Comparison of ENCODE assay signal across 8 mouse cellular contexts in genomic region chr10:7590234-7590689, GRCm38 (mm10). TPM values are rescaled to one million over a fixed set of nuclear protein-coding genes. Genes with fewer than 3 reads are reported as not detected.
A peak's percentile ranks its signal among the peaks of the same experiment; 100 is the strongest.
DNase-seq lines count a peak whose midpoint lies in the region; ATAC-seq and TF ChIP-seq lines count a peak whose summit lies in the region.

No protein-coding gene starts in this region.

- H3K4me1 ChIP-seq in lung, postnatal 0 days (ENCODE audit: insufficient read depth, low read depth, low read length), result peaks cover 6% of the 10 kb centered on the region; the same call in 1 of the 2 replicates
- H3K4me1 ChIP-seq in heart, postnatal 0 days (ENCODE audit: control insufficient read depth, insufficient read depth), result peaks cover 8% of the 10 kb centered on the region; the same call in 1 of the 2 replicates

- H3K4me2 ChIP-seq in lung, postnatal 0 days (replicated peaks; ENCODE audit: low read depth, low read length), result peak overlapping the region; percentile 98
- peak overlapping the region; percentile 100 for H3K4me2 ChIP-seq in heart, postnatal 0 days (ENCODE audit: low read depth, low read length)

- TF ChIP-seq EP300 in lung, postnatal 0 days (IDR thresholded peaks at IDR 0.05), result no peak
- no peak for TF ChIP-seq EP300 in heart, postnatal 0 days (IDR thresholded peaks at IDR 0.05; ENCODE audit: low read depth)

- intact Hi-C loops in gastrocnemius, postnatal 36 days (cut with DNase I), result no loop called here

- no peaks in the 10 kb centered on the region for H3K27me3 ChIP-seq in lung, postnatal 0 days (replicated peaks; ENCODE audit: insufficient read depth, low read length)
- H3K27me3 ChIP-seq in heart, postnatal 0 days (ENCODE audit: control insufficient read depth, insufficient read depth, low read length), result peaks cover 15% of the 10 kb centered on the region

- H3K4me3 ChIP-seq in lung, postnatal 0 days (ENCODE audit: low read depth, low read length), result peak overlapping the region; percentile 57
- peak overlapping the region; percentile 74 for H3K4me3 ChIP-seq in heart, postnatal 0 days (ENCODE audit: low read depth, low read length)

- H3K9me3 ChIP-seq in lung, postnatal 0 days (ENCODE audit: low read length), result no peaks in the 10 kb centered on the region
- H3K9me3 ChIP-seq in heart, postnatal 0 days (replicated peaks; ENCODE audit: control insufficient read depth, low read length), result no peaks in the 10 kb centered on the region

- H3K36me3 ChIP-seq in lung, postnatal 0 days (ENCODE audit: insufficient read depth, low read length), result no peaks in the 10 kb centered on the region
- no peaks in the 10 kb centered on the region for H3K36me3 ChIP-seq in heart, postnatal 0 days (replicated peaks; ENCODE audit: control insufficient read depth, insufficient read depth, low read length)

- ATAC-seq in lung, postnatal 0 days, result peak; percentile 3
- ATAC-seq in heart, postnatal 0 days (ENCODE audit: insufficient read depth, low read depth), result no peak
- peak; percentile 19 for ATAC-seq in megakaryocyte-erythroid progenitor cell, adult 5-6 weeks (replicated peaks; ENCODE audit: low FRiP score, low TSS enrichment, poor library complexity, severe bottlenecking)

- no peak overlapping the region for H3K27ac ChIP-seq in lung, postnatal 0 days (ENCODE audit: low read length)
- no peak overlapping the region for H3K27ac ChIP-seq in heart, postnatal 0 days (ENCODE audit: low read depth)

- peak; percentile 20 for DNase-seq in embryo, embryonic 9.5 days (ENCODE audit: extremely low spot score)
- no peak for DNase-seq in embryo, embryonic 10 days (ENCODE audit: low spot score)
- DNase-seq in lung, postnatal 0 days (ENCODE audit: low spot score), result no peak
- no peak for DNase-seq in lung, postnatal 10 days
- no peak for DNase-seq in heart, postnatal 0 days (ENCODE audit: low spot score)
- no peak for DNase-seq in gastrocnemius, postnatal 10 days
- no peak for DNase-seq in gastrocnemius, postnatal 36 days

- H3K9ac ChIP-seq in lung, postnatal 0 days (replicated peaks; ENCODE audit: low read depth), result no peak overlapping the region
- H3K9ac ChIP-seq in heart, postnatal 0 days (replicated peaks; ENCODE audit: low read depth, low read length), result no peak overlapping the region; the same call in 1 of the 2 replicates

- WGBS in lung, postnatal 0 days, result under 1% methylated on average over 44 of the region's 54 CpGs
- under 1% methylated on average over 51 of the region's 54 CpGs for whole genome bisulfite sequencing in heart, postnatal 0 days

- TF ChIP-seq CTCF in lung, postnatal 0 days (IDR thresholded peaks at IDR 0.05), result no peak
- TF ChIP-seq CTCF in heart, postnatal 0 days (IDR thresholded peaks at IDR 0.05; ENCODE audit: low read depth), result no peak

RNA-seq across cellular contexts. Expression of gene Lrp11, which starts 0.7 kb away (rescaled TPM):
- 1.8 and 2.3 TPM in 2 replicates for polyA plus RNA-seq in lung, postnatal 0 days (2015; fragmentation: Nextera tagmentation; extraction: Ambion mirVana)
- 2.1 and 3.2 TPM in 2 replicates for total RNA-seq in heart, postnatal 0 days (2014; rRNA removed; ENCODE audit: low replicate concordance)
- polyA plus RNA-seq in heart, postnatal 0 days (2015; fragmentation: Nextera tagmentation; extraction: Ambion mirVana), result 0.79 and 0.88 TPM in 2 replicates
- 3.2 and 4.0 TPM in 2 replicates for total RNA-seq in megakaryocyte-erythroid progenitor cell, adult 5-6 weeks (2014; fragmentation: Nextera tagmentation)
- 0.61 and 5.2 TPM in 2 replicates for total RNA-seq in megakaryocyte-erythroid progenitor cell, adult 5-6 weeks (2017)
- total RNA-seq in gastrocnemius, postnatal 10 days (2021), result 1 to 10 TPM; 2.2 to 2.3 TPM
- 1 to 10 TPM; 1.9 to 2.2 TPM for total RNA-seq in gastrocnemius, postnatal 36 days (2021)
